Mouse (Mus musculus) cortical plate, adult 2 months (tissue): Measurements from ENCODE around the gene Zfand3. TPM values are rescaled to one million over a fixed set of nuclear protein-coding genes. Genes with fewer than 3 reads are reported as not detected.

Source experiments
- H3K27ac ChIP-seq: fragments of 200-500 bp; 2 replicates; pipeline ENCODE4 v1.5.1; 2012; ENCODE audit warnings: low read length, control low read depth, inconsistent platforms; ENCODE audit not compliant: insufficient read depth
- H3K4me1 ChIP-seq: fragments of 200-500 bp; 2 replicates; pipeline ENCODE4 v1.6.1; 2011; ENCODE audit warnings: low read length; ENCODE audit not compliant: control insufficient read depth, insufficient read depth
- H3K4me3 ChIP-seq: fragments of 200-500 bp; 2 replicates; pipeline ENCODE4 v1.5.1; 2011; ENCODE audit warnings: mild to moderate bottlenecking, low read length, control low read depth; ENCODE audit not compliant: insufficient read depth
- CTCF ChIP-seq: fragments of 200-500 bp; IDR thresholded peaks from 2 replicates; pipeline ENCODE4 v1.5.1; 2011; ENCODE audit warnings: mild to moderate bottlenecking, control low read depth, low read length; ENCODE audit not compliant: insufficient read depth; ENCODE audit errors: extremely low read depth
- POLR2A ChIP-seq: fragments of 200-500 bp; IDR thresholded peaks from 2 replicates; pipeline ENCODE4 v1.6.1; 2011; ENCODE audit warnings: mild to moderate bottlenecking, low read length, control low read depth; ENCODE audit not compliant: insufficient read depth; ENCODE audit errors: extremely low read depth
- polyA plus RNA-seq: library from polyadenylated mRNA; depleted of rRNA; stranded (reverse); fragments of >200 nt; gene quantifications from 2 replicates; pipeline ENCODE4 v1.2.3, GENCODE M21; 2012

The Zfand3 gene
- polyA plus RNA-seq, 1 experiment, result 102 TPM

DNA sequence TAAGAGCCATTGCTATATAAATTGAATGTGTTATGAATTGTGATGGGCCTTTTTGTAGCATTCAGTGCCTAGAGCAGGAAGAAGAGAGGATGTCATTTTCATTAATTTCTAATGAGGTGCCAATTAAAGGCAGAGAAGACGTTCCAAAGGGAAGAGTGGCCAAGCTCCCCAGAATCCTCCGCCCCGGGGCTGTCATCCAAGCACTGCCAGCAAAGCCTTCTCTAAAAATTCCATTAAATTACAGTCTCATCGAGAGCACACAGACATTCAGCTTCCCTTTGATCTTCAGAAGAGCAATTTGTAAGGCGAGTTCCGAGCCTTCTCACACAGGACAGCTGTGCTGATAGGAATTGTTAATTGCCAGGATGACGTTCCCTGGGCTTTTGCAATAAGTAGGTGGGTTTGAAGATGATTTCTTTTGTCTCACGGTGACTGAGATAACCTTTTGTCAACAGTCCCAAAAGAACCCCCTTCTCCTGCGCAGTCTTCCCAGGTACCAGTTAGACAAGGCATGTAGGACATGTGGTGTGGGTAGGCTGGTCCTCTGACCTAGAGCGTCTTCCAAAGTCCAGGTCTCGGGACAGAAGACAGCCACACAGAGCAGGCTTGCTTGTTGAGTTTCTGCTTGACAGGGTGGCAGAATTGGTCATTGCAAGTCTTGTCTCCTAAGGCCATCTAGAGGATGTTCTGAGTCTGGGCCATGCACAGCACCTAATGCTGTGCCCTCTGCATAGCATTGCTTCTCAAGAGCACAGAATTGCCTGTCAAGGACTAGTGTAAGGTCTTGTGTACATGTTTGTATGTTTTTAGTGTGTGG lies 190.3 kb downstream of the Zfand3 start:
- peaks cover 34% of the 10 kb centered on the region for H3K4me1 ChIP-seq
- TF ChIP-seq CTCF (peak; percentile 43), POLR2A (no peak)
- H3K4me3 ChIP-seq, result no peak overlapping the region
- no peak overlapping the region for H3K27ac ChIP-seq

DNA sequence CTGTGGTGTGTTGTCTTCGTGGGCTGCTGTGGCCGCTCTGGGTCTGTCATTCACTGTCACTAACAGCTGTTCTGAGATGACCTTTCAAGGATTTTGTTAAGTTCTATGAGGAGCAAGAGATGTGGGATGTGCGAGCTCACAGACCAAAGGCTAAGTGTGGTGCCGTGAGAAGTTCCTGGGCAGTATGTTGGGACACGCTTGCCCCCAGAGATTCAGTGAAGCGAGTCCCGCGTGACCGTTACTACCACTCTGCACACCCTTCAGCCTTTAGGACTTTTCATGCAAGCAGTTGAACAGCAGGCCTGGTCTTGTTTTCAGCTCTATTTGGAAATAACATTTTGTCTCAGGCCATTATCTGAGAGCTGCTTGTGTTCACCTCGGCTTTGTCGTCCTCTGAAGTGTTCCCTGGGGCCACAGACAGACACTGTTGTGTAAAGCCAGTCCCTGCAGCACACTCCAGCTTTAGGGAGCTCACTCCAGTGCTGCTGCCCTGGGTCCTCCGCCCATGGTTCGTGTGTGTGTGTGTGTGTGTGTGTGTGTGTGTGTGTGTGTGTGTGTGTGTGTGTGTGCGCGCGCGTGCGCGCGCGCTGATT lies 191.2 kb downstream of the Zfand3 start:
- H3K27ac ChIP-seq, result no peak overlapping the region
- no peak for TF ChIP-seq POLR2A
- TF ChIP-seq CTCF, result no peak

DNA sequence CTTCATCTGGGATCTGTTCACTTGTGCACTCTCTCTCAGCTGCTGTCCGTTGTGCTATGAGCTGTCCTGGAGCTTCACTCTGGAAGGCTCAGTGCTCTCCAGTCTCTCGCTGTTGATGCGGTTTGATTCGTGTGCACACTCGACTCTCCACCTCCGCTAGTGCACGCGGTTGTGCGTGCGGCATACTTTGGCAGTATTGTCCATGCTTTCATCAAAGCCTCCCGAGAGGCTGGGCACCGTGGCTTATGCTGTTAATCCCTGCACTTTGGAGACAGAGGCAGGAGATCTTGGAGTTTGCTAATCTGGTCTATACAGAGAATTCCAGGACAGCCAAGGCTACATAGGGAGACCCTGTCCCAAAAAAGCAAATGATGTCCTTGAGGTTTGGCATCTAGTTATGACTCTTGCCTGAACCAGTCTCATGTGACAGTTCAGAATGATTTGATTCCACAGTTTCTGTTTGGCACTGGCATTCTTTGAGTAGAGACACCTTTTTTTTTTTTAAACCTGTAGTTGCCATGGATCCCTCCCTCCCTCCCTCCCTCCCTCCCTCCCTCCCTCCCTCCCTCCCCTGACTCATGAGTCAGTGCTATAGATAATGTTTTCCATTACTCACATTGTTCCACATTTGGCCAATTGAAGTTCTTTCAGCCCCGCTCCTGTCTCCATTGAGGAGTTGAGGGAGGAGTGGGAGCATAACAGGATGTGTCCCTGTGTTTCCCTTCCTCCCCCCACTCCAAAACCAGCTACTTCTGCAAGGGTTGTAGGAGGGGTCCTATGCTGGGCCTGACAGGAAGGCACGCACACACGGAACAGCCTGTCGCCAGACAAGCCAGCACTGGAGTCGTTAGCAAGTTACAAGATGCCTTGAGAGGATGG lies 192.1 kb downstream of the Zfand3 start:
- H3K4me3 ChIP-seq, result no peak overlapping the region
- peaks cover 45% of the 10 kb centered on the region for H3K4me1 ChIP-seq
- H3K27ac ChIP-seq, result peak overlapping the region; percentile 58
- TF ChIP-seq POLR2A (no peak), CTCF (no peak)

More for the DNA sequence above, 191.2 kb downstream of the Zfand3 start:
- no peak overlapping the region for H3K4me3 ChIP-seq
- peaks cover 40% of the 10 kb centered on the region for H3K4me1 ChIP-seq

DNA sequence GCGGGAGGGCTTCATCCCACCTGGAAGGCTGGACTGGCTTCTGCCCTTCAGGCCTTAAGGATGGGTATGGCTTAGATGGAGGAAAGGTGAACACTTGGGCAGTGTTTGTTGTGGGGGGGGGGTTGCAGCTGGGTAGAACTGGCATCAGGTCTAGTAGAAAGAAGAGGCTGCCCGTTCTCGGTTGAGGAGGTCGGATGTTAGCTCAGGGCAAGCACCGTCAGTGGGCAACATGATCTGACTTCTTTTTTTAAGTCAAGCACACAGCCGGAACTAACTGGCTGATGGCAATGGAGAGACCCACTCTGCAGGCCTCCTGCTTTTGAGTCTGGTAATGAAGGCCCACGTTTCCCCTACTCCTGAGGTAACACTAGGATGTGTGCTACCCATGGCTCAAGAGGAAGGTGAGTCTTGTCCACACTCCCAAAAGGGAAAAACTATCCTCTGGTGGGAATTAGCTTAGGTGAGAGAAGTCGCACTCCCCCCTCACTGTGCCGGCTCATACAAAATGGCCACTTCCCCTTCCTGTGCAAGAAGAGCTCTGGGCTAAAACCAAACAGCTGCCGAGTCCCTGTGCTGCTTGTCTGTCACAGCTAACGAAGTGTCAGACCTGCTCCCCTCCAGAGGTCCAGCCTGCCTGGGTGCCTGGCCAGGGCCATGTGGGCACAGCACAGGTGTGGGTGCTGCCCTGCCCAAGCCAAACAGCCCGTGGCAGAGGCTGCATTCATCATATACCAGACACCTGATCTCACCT lies 192.9 kb downstream of the Zfand3 start:
- peaks cover 47% of the 10 kb centered on the region for H3K4me1 ChIP-seq
- no peak for TF ChIP-seq POLR2A
- TF ChIP-seq CTCF, result no peak
- H3K4me3 ChIP-seq, result no peak overlapping the region
- peak overlapping the region; percentile 58 for H3K27ac ChIP-seq

DNA sequence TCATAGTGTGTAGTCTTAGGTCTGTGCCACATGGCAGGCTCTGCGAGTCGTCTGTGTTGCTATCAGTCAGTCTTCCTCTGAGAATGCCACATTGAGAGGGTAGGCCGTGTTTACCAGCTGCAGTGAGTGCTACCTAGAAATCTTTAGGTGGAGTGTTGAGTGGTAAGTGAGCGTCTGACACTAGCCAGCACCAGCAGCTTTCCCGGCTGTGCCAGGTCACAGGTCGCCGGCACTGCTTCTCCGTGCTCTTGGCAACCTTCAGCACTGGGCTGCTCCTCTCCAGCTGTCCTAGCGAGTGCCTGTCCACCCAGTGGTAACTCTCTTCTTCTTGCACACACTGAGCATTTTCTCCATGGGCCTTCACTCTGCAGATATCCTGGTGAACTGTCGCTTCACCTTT lies 193.9 kb downstream of the Zfand3 start:
- TF ChIP-seq POLR2A, result no peak
- TF ChIP-seq CTCF, result no peak
- Histone ChIP-seq H3K27ac (no peak overlapping the region), H3K4me1 (peaks cover 45% of the 10 kb centered on the region), H3K4me3 (no peak overlapping the region)

DNA sequence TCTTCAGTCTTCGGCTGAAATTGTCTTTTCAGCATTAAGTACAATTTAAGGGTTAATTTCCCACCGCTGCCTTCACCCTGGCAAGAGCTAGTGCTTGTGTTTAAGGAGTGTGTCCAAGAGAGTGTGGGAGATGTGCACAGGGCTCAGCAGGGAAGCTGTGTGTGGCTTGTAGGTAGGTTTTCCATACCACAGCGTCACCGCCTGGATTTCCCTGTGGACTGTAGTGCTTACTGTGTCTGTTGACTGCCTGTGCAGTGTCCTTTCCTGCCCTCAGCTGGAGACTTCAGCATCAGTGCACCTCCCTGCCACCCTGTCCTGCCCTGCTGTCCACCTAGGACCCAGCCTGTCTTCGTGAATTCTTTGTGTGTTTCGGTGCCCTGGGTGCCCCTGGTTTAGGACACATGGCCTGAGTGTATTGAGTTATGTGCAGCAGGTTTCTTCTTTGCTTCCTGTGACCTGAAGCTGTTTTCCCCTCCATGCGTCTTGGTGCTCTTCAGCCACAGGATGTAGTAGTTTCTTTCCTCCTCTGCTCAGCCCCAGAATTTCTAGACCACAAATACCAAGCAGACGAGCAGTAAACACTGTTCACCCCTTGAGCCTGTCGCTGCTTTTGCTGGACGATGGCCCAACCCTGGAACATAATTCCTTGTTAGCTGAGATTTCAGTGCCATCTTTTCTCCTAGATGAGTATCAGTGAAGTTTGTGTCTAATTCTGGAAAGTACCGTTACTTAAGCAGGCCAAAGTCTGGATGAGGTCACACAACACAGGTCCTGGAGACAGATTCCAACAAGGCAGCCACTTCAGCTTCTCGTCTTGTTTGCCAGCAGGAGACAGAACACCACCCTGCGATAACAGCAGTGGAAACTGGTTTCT lies 195.1 kb downstream of the Zfand3 start:
- Histone ChIP-seq H3K4me3 (no peak overlapping the region), H3K27ac (no peak overlapping the region), H3K4me1 (peaks cover 50% of the 10 kb centered on the region)
- peak; percentile 25; the same call in 1 of the 2 replicates for TF ChIP-seq CTCF
- TF ChIP-seq POLR2A, result no peak

DNA sequence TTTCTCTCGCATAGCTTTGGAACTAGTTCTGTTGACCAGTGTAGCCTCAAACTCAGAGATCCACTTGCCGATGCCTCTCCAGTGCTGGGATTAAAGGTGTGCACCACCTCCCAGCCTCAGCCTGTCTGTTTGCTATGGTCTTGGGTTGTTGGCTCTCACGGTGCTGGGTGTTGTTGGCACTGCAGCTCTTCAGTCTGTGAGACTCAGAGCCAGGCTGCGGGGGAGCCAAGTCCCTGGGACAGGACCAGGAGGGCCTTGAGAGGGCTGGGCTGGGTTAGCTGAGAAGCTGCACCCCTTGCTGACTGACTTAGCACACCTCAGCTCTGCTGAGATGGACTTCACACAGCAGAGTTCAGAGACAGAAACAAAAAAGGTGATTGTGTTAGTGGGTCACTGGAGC lies 195.8 kb downstream of the Zfand3 start:
- peaks cover 45% of the 10 kb centered on the region for H3K4me1 ChIP-seq
- no peak overlapping the region for H3K27ac ChIP-seq

DNA sequence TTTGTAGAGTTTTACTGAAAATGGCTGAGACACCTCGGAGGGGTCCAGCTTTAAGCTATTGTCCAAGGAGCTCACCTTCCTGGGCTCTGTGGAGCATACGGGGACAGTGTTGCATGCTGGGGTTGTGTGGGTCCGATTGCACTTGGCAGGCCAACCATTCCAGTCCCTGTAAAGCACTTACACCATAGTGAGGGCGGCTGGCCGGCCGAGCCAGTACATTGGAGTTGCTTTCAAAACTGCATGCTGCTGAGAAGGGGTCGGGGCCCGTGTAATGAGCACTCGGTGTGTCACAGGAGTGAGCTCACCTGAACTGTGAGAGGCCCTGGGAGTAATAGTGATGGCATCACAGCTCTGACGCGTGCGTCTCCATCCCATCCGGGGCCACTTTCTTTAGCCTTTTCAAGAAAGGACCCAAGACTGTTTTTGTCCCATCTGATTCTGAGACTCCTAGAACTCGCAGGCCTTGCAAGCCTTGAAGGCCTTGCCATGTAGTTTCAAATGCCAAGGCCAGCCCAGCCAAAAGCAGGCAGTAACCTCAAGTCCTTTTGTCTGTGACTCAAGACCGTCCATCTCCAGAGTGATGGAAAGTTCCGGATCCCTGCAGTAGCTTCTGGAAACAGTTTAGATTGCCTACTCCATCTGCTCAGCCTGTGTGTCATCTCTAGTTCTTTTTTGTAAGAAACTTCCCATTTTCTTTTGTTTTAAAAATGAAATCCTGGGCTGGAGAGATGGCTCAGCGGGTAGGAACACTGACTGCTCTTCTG lies 200.7 kb downstream of the Zfand3 start:
- no peak overlapping the region for H3K27ac ChIP-seq
- H3K4me1 ChIP-seq, result peaks cover 19% of the 10 kb centered on the region
- no peak overlapping the region for H3K4me3 ChIP-seq
- no peak for TF ChIP-seq POLR2A

More for the DNA sequence above, 195.8 kb downstream of the Zfand3 start:
- no peak overlapping the region for H3K4me3 ChIP-seq
- TF ChIP-seq CTCF, result no peak
